Mouse (Mus musculus): Measurements from ENCODE around the gene Tmem200b.

The Tmem200b gene

GRCm38 (mm10) chr4:131950657-131951056 is 29.1 kb downstream of the Tmem200b start:
- DNase-seq (ENCODE audit: low spot score in 2 of 2), result no peak

DNA sequence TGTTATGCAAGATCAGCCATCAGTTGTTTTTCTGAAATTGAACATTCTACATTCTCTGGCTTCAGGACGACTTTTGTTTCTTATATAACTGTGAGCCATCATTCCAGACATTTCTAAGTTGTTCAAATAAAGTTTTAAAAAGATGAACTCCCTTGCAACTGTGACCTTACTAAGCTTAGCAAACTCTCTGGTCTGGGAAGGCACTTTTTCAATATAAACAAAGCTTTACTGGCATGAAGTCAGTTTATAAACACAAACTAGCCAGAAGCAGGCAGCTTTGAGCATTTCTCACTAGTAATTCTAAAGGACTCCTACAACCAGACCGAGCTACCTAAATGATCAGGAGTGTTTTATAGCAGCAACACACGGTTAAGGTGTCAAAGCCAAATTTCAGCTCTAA is 35.6 kb downstream of the Tmem200b start:
- no peak for DNase-seq (ENCODE audit: low spot score in 2 of 2)

DNA sequence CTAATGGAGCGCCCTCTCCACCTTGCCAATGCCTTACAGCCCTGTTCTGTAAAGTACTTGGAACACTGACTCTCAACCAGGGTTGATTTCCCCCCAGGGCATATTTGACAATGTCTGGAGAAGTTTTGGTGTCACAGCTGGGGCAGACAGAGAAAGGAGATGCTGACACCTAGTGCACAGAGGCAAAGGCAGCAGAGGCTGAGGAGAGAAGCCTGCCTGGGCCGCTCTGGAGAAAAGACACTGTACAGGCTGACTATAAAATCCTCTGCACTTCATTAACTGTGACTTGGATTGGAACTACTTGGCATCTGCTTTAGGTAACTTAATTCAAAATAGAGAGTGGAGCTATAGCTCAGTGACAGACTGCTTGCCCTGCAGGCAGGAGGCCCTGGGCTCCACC is 47.3 kb downstream of the Tmem200b start:
- DNase-seq (ENCODE audit: low spot score in 2 of 2), result no peak

- no peak for DNase-seq (ENCODE audit: low spot score in 2 of 2)
Observed at GRCm38 (mm10) chr4:131970244-131970853, 48.8 kb downstream of the Tmem200b start.

Measured in urinary bladder, adult 18-20 months (tissue).